Mouse (Mus musculus): ENCODE results near the gene Rnps1.
"Not testable (repeated sequence)": the region's sequence is repeated elsewhere in the genome, so short reads cannot be mapped to it uniquely, and the experiment has no call there.

Gene Rnps1

DNA sequence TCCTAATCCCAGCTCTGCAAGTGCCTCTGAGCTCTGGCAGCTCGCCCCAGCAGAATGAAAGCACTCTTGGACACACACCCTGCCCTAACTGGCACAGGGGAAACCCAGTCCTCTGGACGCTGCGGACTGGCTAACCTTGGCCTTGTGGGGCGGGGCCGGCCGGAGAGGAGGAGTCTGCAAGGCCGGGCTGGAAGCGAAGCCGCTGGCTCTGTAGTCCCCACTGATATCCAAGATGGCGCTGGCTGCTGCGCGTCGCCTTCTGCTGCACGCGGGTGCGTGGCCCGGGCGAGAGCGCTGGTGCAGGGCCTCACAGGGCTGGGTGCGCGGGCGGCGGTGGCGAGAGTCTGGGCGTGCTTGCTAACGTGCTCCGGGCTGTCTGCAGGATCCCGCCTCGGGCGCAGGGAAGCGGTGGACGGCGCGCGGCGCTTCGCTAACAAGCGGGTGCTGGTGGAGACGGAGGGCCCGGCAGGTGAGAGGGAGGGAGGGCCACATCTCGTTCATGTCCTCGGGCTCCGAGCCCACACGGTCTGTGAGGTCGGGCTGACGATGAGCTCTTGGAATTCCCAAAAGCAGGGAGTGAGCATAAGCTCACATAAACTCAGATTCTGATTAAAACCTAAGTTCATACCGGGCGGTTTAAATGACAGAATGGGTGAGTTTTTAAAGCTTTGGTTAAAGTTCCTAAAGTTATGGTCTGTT lies 12.3 kb downstream of the Rnps1 start, which contains the start of gene Eci1:
Gene Eci1, plus strand, starts transcription at position 171 of the 699 bp plus-strand sequence.
- in situ Hi-C loops (cut with MboI; ENCODE audit: unreplicated experiment in 2 of 2): no loop called here

DNA sequence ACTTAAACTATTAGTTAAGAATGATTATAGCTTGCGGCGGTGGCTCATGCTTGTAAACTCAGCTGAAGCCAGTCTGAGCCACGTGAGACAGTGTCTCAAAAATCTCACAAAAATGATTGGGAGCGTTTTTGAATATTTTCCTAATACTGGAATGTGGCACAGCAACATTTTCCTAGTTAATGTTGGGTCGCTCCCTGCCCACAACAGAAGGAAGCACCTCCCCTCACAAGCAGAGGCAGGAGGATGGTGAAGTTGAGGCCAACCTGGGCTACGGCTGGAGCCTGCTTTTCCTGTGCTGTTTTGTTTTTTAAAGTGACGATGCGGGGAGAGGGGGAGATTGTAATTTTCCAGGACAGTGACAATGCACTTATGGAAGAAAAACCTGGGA lies 12.8 kb downstream of the Rnps1 start:
- in situ Hi-C loops (cut with MboI; ENCODE audit: unreplicated experiment in 2 of 2): no loop called here

DNA sequence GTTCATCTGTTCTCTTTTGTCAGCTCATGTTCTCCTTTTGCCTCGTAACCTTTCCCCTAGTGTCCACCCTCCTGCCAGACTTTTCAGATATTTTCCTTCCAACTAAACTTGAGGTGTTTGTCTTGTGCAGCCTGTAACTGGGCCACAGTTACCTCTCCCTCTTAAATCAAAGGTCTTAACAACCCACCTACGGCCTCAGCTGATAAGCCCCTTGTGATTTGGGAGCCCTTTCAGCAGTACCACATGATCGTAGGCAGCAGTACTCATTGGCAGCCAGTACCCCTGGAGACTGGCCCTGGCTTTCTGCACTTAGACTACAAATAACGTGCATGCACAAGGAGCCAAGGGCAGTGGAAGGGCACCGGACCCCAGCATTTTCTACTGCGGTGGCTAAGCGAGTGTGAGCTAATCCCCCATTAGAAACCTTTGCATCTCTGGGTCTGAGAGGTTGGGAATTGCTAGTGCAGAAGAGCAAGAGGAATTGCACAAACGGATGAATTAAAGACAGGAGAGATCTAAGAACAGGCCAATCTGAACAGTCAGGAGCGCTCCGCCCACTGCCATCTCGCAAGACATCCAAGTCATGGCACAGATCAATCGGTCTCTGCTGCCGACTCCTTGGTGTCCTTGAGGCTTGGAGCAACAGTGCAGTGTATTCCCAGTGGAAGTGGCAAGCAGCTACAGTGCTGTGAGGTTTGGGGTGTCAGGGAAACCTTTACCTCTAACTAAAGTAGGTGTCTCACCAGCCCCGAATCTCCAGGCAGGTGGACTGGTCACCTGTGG lies 15.0 kb downstream of the Rnps1 start:
- in situ Hi-C loops (cut with MboI; ENCODE audit: unreplicated experiment in 2 of 2): no loop called here

DNA sequence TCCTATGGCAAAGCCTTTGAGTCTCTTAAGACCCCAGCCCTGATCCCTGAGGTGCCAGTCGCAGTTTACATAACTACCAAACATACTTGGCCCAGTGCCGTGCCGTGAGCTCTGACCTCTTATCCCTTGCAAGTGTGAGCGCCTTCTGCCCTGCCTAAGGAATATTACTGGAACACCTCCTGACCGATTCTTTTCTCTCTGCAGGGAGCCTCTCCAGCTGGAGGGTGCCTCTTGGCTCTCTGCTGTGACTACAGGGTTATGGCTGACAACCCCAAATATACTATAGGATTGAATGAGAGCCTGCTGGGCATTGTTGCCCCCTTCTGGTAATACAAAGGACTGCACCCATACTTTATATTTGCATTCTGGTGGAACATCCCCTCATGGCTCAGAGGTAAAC lies 22.7 kb downstream of the Rnps1 start:
- in situ Hi-C loops (cut with MboI; ENCODE audit: unreplicated experiment in 2 of 2): loop anchor here in 1 of 2 experiments (10.0 kb wide), 1 partner anchor 262 kb away; no protein-coding TSS in a partner anchor

DNA sequence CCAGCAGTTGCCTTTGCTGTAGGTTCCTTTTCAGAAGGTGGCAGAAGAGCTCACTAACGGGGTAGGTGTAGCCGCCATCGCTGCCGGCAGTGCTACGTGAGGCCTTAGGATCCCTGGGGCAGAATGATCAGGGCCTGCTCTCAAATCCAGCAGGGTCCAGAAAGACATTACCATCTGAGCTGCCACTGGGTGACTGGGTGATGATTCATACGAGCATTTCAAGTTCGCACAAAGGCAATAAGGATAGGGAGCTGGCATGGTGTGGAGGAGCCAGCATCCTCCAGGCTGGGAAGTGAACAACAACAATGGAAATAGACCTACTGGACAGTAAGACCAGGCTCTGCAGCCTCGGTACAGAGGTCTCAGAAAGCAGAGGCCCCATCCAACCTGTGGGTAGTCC lies 26.0 kb downstream of the Rnps1 start:
- in situ Hi-C loops (cut with MboI; ENCODE audit: unreplicated experiment in 2 of 2): loop anchor here in 1 of 2 experiments (5.0 kb wide), 1 partner anchor 268 kb away; no protein-coding TSS in a partner anchor

DNA sequence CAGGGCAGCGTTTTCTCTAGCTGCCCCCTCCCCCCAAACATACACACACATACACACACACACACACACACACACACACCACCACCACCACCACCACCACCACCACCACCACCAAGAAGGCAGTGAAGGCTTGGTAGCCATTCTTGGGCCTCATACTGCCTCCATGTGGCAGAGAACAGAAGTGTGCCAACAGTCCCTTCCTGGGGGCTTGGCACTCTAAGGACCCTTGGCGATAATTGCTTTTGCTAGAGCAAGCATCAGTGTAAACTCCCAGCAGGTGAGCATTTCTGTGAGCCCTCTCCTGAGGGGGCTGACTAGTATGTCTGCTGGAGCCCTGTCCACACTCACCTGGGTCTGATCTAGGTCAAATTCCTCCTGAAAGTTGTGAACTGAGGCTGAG lies 26.8 kb downstream of the Rnps1 start:
- in situ Hi-C loops (cut with MboI; ENCODE audit: unreplicated experiment in 2 of 2): loop anchor here in 1 of 2 experiments (5.0 kb wide), 1 partner anchor 269 kb away; no protein-coding TSS in a partner anchor

DNA sequence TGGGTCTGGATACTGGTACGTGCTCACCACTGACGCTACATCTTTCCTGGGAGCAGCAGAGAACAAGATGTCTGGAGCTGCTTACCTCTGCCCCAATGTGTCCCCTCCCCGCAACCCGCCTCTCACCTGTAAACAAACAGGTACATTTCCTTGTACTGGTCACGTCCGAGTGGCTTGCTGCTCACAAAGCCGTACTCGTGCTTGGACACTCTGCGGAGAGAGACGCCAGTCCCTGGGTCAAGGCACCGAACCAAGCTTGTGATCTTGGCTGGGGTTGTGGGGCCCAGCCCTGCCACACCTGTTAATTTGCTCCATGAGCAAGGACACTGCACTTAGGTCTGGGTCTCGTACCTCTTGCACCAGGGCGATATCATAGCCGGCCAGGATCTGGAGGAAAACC lies 27.7 kb downstream of the Rnps1 start:
- in situ Hi-C loops (cut with MboI; ENCODE audit: unreplicated experiment in 2 of 2): loop anchor here in 1 of 2 experiments (5.0 kb wide), 1 partner anchor 270 kb away; no protein-coding TSS in a partner anchor

DNA sequence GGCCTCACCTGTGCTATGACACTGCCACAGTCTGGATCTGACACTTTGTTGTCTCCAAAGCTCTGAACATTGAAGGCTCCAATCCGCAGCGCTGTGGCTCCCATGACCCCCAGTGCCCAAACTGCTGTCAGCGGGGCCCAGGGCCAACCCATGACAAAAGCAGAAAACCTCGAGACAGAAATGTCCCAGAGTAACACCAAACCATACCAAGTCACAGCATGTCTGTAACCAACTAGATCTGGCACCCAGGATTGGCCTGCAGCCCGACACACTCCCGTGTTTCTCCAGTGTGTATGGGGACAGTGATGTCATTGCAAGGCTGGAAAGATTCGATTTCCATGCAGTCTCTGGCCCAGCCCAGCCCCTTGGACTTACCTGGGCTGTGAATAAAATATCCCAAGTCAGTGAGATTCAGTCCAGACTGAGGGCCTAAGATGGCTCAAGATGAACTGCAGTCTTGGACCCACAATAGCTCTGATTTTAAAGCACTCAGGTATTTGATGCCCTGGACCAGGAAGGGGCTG lies 28.3 kb downstream of the Rnps1 start, which contains the start of gene Dnase1l2:
Gene Dnase1l2, minus strand, starts transcription at position 474 of the 524 bp plus-strand sequence.
- in situ Hi-C loops (cut with MboI; ENCODE audit: unreplicated experiment in 2 of 2): loop anchor here in 1 of 2 experiments (5.0 kb wide), 1 partner anchor 270 kb away; no protein-coding TSS in a partner anchor

DNA sequence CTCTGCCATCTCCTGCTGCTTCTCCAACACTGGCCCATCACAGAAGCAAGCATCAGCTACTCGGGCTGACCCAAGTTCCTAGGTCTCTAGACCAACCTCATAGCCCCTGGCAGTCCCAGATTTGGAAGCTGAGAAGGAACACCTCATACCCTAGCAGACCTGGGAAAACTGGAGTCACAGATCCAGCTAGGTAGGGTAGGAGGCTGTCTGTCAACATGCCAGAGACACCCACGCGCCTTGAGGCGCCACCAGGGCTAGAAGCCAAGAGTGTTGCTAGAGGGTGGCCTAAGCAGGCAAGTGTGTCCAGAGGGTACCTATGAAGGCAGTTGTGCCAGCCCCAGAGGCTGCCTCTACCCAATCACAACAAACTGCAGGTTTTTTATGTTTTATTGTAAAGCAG lies 29.0 kb downstream of the Rnps1 start:
- in situ Hi-C loops (cut with MboI; ENCODE audit: unreplicated experiment in 2 of 2): loop anchor here in 1 of 2 experiments (5.0 kb wide), 1 partner anchor 271 kb away; no protein-coding TSS in a partner anchor

DNA sequence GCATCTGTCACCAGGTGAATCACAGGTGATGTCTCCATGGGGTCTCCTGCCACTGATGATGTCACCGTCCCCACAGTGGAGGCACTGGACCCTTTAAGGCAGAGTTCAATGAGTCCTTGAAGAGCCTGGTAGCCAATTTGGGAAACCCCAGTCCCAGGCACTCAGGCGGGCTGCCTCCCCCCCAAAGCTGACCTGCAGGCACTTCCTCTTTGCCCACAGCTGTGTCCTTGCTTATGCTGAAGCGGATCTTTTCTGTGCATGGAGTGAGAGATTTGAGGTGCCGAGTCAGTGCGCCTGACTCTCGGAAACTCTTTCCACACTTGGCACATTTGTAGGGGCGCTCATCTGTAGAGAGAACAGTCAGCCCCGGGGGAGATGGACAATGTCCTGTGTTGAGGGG lies 32.2 kb downstream of the Rnps1 start:
- in situ Hi-C loops (cut with MboI; ENCODE audit: unreplicated experiment in 2 of 2): no loop called here

DNA sequence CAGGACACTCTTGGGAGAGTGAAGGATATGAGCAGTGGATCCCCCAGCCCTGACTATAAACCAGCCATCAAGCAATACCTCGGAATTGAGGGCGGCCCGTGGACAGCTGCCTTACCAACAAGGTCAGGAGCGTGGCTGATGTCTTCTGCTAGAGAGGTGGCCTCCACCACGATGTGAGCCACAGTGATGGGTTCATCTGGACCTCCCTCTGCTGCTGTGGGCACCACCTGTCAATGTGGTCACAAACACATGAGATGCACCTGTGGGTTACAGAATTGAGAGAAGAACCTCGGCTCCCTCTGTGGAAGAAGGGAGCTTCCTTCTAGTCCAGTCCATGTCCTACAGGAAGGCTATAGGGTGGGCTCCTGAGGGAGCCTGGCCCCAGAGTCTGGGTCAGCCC lies 35.1 kb downstream of the Rnps1 start:
- in situ Hi-C loops (cut with MboI; ENCODE audit: unreplicated experiment in 2 of 2): no loop called here

DNA sequence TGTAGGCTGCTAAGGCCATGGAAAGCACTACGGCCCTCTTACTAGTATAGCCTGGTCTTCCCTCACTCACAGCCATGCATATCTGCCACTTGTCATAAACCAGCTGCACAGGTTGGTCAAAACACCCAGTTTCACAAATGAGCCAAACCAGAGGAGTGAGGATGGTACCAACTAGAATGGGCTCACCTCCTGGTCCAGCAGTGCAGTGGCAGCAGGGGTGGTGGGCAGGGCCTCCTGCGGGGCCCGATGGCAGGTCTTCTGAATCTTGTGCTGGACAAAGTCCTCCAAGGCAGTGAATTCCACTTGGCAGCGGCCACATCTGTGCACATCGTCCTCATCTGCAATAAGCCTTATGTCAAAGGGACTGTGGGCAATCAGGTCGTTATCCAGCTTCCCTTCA lies 36.9 kb downstream of the Rnps1 start:
- in situ Hi-C loops (cut with MboI; ENCODE audit: unreplicated experiment in 2 of 2): no loop called here

DNA sequence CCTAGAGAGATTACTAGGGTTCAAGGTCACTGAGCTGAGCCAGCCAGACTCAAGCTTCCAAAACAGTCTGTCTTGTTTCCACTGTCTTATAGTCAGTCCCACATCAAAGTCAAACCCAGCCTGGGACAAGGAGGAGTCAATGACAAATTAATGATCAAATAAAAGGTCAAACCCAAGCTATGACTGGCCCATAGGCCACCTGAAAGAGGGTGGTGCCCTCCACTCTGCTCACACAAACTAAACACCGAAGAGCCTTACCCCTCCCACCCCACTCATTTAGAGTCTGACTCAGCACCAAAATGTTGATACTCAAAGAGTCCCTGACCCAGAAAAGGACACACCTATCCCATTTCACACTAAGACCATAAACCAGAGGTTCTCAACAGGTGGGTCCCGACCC lies 39.0 kb downstream of the Rnps1 start:
- in situ Hi-C loops (cut with MboI; ENCODE audit: unreplicated experiment in 2 of 2): no loop called here

DNA sequence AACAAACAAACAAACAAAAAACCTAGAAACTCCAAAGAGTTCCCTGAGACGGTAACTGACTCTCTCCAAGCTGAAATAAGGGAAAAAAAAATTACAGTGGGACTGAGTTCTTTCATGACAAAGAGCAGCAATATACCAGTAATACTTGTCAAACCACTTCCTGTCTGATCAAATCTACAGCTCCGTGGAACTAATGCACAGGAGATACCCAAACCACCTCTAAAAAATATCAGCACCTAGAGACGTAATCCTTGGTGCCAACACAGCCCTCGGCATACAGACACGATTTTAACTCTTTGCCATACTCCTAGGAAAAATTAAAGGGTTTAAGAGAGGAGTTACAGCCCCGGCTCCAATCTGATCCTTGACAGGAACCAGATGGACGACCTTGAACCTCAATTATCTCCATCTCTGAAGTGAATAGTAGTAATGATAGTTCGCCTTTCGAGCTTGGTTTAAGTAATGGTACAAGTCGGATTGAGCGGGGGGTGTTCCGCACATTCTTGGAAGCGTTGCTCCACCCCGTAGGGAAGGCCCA lies 39.9 kb downstream of the Rnps1 start:
- in situ Hi-C loops (cut with MboI; ENCODE audit: unreplicated experiment in 2 of 2): no loop called here

DNA sequence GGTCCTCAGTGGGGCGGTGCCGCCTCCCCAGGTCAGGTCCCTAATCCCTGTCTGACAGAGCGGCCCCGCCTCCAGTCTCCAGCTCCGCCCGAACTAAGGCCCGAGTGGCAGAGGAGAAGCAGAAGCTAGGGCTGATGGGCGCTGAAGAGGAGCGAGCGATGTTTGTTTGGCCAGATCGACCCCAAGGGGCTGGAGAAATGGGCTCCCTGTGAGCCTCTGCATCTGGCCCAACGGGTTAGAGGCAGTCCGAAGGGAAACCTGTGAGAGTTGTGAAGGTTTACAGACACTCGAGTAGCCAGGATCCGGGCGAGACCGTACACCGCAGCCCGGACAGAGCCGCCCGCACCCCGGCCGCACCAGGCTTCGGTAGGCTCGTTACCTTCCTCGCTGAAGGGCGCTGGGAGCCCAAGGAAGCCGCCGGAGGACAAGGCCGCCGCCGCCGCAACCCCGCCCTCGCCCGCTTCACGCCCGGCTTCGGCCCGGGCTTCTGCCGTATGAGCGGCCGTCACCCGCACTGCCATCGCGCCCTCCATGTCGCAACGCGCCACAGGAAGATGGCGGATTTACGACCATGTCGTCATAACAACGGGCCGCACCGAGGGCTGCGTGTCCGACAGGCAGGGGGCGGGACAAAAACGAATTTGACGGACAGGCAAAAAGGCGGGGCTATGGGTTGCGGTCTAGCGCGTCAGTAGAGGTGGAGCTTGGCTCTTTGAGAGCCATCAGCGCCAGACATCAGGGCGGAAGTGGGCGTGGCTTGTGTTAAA lies 40.6 kb downstream of the Rnps1 start:
- in situ Hi-C loops (cut with MboI; ENCODE audit: unreplicated experiment in 2 of 2): no loop called here

DNA sequence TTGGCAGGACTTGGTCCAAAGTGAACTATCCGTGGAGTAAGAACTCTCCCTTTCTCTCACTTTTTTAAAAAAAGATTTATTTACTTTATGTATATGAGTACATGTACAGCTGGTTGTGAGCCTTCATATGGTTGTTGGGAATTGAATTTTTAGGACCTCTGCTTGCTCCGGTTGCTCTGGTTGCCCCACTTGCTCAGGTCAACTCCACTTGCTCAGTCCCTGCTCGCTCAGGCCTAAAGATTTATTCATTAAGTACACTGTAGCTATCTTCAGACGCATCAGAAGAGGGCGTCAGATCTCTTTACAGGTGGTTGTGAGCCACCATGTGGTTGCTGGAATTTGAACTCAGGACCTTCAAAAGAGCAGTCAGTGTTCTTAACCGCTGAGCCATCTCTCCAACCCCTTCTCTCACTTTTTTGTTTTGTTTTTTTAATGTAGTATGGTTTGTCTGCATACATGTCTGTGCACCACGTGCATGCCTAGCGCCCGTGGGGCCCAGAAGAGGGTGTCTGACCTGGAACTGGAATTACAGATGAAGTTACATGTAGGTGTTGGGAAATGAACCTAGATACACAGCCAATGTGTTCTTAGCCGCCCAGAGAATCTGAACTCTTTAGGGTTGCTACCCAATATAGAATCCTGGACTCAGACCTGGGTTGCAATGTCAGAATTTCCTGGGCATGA lies 41.3 kb downstream of the Rnps1 start:
- in situ Hi-C loops (cut with MboI; ENCODE audit: unreplicated experiment in 2 of 2): not testable (repeated sequence)

DNA sequence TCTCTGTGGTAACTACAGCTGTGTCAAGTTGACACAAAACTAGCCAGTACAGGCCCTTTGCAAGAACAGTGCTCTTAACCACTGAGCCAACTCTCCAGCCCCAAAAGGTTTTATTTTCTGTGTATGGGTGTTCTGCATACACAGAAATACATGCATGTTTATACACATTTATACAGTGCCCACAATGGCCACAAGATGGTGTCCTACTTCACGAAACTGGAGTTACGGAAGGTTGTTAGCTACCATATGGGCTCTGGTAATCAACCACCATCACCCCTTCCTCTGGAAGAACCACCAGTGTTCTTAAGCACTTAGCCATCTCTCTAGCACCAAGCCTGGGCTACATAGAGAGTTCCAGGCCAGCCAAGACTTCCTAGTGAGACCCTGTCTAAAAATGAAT lies 47.2 kb downstream of the Rnps1 start:
- in situ Hi-C loops (cut with MboI; ENCODE audit: unreplicated experiment in 2 of 2): no loop called here

DNA sequence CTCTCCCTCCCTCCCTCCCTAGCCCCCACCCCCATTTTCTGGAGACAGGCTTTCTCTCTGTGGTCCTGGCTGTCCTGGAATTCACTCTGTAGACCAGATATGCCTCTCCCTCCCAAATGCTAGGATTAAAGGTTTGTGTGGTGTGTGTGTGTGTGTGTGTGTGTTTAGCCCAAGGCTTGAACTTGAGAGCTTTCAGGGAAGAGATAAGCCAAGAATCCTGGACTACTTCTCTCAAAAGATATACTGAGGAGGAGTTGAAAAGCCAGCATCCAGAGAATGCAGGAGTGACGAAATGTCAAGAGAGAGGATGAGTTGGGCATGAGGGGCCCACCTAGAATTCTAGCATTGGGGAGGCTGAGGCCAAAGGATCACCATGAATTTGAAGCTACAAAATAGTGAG lies 48.6 kb downstream of the Rnps1 start:
- in situ Hi-C loops (cut with MboI; ENCODE audit: unreplicated experiment in 2 of 2): no loop called here

DNA sequence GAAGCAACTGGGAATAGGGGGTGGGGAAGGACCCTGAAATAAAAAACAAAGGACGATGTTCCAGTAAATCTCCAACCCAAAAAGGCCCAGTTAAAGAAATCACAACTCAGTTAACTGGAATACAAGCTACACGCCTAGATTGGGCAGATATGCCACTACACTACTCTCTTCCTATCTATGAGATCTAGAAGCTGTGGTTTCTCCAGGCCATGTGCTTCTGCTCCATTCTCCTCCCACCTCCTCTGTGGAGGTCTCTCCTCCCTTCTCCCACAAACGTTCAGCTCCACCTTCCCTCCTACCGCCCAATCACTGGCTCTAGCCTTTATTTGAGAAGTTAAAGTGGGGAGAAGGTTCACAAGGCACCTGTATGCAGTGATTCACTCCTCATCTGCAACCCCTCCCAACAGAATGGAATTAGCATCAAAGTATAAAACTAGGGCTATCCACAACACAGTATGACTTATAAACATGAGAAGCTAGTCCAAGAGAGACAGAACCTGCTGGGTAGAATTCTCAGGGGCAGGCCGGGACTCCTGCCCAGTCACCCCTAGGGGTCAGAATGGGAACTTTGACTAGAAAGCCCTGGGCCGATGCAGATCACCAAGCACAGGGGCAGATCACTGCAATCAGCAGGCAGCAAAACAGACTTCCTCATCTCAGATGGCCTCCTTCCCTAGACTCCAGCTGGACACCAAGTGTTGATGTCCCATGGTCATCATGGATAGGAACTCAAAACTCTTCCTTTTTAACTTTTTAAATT lies 49.2 kb downstream of the Rnps1 start:
- in situ Hi-C loops (cut with MboI; ENCODE audit: unreplicated experiment in 2 of 2): no loop called here

Measured in v-Abl transformed pro-B cells (cell line).